24 mouse cellular contexts compared by ENCODE assay signal in genomic region chr13:45043466-45043865, GRCm38 (mm10). TPM values are rescaled to one million over a fixed set of nuclear protein-coding genes. Genes with fewer than 3 reads are reported as not detected.
DNase-seq lines count a peak whose midpoint lies in the region; ATAC-seq lines count a peak whose summit lies in the region.
"Had no signal": no experiment of that assay in that cellular context is flagged by ENCODE, and none has a peak within 500 bp of the region (broad histone marks: within the 10 kb centered on the region; RNA-seq: fewer than 3 reads in every experiment).

No protein-coding gene starts in this region.

- intact Hi-C loops in heart, postnatal 36 days (cut with DNase I): no loop called here

- no peaks in the 10 kb centered on the region for H3K9me3 ChIP-seq in embryonic facial prominence, embryonic 10.5 days
- H3K9me3 ChIP-seq: embryonic facial prominence, embryonic 12.5 days; forebrain, embryonic 13.5 days; G1E had no signal

- 49% methylated on average over 3 of the region's 3 CpGs for WGBS in embryonic facial prominence, embryonic 10.5 days

- DNase-seq in embryo, embryonic 10 days (ENCODE audit: low spot score): peak; percentile 51
- no peak for DNase-seq in embryo, embryonic 9.5 days (ENCODE audit: extremely low spot score)
- peak; percentile 58 for DNase-seq in heart, adult 11 months
- DNase-seq in heart, postnatal 36 days: no peak
- DNase-seq in embryonic facial prominence, embryonic 10.5 days (ENCODE audit: low spot score): peak; percentile 23
- DNase-seq: adrenal gland, adult 8-10 months; adrenal gland, postnatal 14 days; adrenal gland, postnatal 36 days; B cell, adult 2 months; cerebellum, adult 11-12 months; cerebellum, adult 2 months; cerebellum, adult 9-10 months; cerebellum, postnatal 10 days; cerebellum, postnatal 25 days had no signal

- no peaks in the 10 kb centered on the region for H3K27me3 ChIP-seq in embryonic facial prominence, embryonic 10.5 days (replicated peaks; ENCODE audit: low read depth, poor library complexity, severe bottlenecking)
- H3K27me3 ChIP-seq: CH12.LX; embryonic facial prominence, embryonic 12.5 days; forebrain, embryonic 13.5 days had no signal

- H3K4me3 ChIP-seq in embryonic facial prominence, embryonic 10.5 days: no peak overlapping the region
- H3K4me3 ChIP-seq: embryonic facial prominence, embryonic 12.5 days; forebrain, embryonic 13.5 days had no signal

- H3K27ac ChIP-seq in embryonic facial prominence, embryonic 10.5 days (replicated peaks): no peak overlapping the region
- H3K27ac ChIP-seq: embryonic facial prominence, embryonic 12.5 days; forebrain, embryonic 13.5 days had no signal

- H3K36me3 ChIP-seq in embryonic facial prominence, embryonic 10.5 days (replicated peaks): no peaks in the 10 kb centered on the region
- H3K36me3 ChIP-seq: embryonic facial prominence, embryonic 12.5 days; G1E had no signal

- ATAC-seq in monocyte, adult 5-6 weeks (replicated peaks; ENCODE audit: insufficient number of reproducible peaks, low FRiP score, low TSS enrichment, poor library complexity, severe bottlenecking): no peak
- ATAC-seq: activated CD4-positive, CD25-positive, alpha-beta regulatory T cell, adult 4 months; CD4-positive, CD25-positive, alpha-beta regulatory T cell, adult 4 months; forebrain, embryonic 13.5 days; forebrain, embryonic 16.5 days; Patski had no signal

- peaks cover 9% of the 10 kb centered on the region; the same call in 1 of the 2 replicates for H3K4me1 ChIP-seq in embryonic facial prominence, embryonic 10.5 days
- H3K4me1 ChIP-seq: embryonic facial prominence, embryonic 12.5 days had no signal

RNA-seq across cellular contexts. Expression of gene Gm9817, which starts 35.0 kb away (rescaled TPM):
- under 1 TPM in 1 of 2 experiments, not detected in 1; 0.25 TPM for total RNA-seq in heart, postnatal 36 days (2021)
- not detected in 2 replicates for polyA plus RNA-seq in embryonic facial prominence, embryonic 10.5 days (2016; fragmentation: Nextera tagmentation; extraction: Ambion mirVana)
- 0.11 to 0.39 TPM in 2 of 3 replicates, not detected in the other for total RNA-seq in monocyte, adult 5-6 weeks (2017)
- total RNA-seq: adrenal gland, postnatal 14 days; CH12.LX had no signal
- polyA plus RNA-seq: cerebellum, adult 2 months; embryonic facial prominence, embryonic 12.5 days; forebrain, embryonic 11.5 days; forebrain, embryonic 13.5 days; forebrain, embryonic 16.5 days; Patski had no signal

RNA-seq across cellular contexts. Expression of gene Dtnbp1, which starts 41.5 kb away (rescaled TPM):
- total RNA-seq in heart, postnatal 36 days (2021): 100 to 1,000 TPM; 100 to 108 TPM
- polyA plus RNA-seq in embryonic facial prominence, embryonic 10.5 days (2016; fragmentation: Nextera tagmentation; extraction: Ambion mirVana): 85.8 and 86.3 TPM in 2 replicates
- 28.6 to 38.3 TPM (median 35.3 TPM) in 3 replicates for total RNA-seq in monocyte, adult 5-6 weeks (2017)

Comparison
In these comparisons a context has a peak if more than half of its experiments do, and no peak if none do; other contexts are left out.
1. DNase-seq: peak in embryo, embryonic 10 days (single experiment), heart, adult 11 months (single experiment) and embryonic facial prominence, embryonic 10.5 days (single experiment); none in embryo, embryonic 9.5 days (single experiment) and heart, postnatal 36 days (0 of 2).